Mouse (Mus musculus): ENCODE data around the gene Fam166b. TPM values are rescaled to one million over a fixed set of nuclear protein-coding genes. Genes with fewer than 3 reads are reported as not detected.

Fam166b gene
- total RNA-seq, 2 experiments from 2014 or later, result not detected

DNA sequence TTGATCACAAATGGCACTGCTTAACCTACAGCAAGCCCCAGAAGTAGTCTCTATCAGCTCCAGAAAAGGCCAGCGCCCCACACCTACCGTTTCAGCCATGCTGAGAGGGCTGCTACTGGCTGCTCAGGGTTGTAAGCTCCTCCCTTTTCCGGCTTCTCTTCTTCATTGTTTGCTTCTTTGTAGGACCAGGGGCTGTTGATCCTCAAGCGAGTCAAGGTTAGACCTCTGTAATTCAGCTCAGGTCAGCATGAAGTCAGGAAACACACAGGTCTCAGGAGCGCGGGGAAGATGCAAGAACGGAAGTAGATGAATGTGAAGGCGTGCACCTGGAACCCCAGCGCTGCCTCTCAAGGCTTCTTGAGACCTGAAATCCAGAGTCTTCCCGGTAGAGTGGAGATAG is 24.2 kb downstream of the Fam166b start:
- DNase-seq, result no peak

- no peak for DNase-seq
Measured at GRCm38 (mm10) chr4:43402212-43402611, 26.7 kb downstream of the Fam166b start.

- DNase-seq, result no peak
Measured at GRCm38 (mm10) chr4:43401486-43401885, 27.4 kb downstream of the Fam166b start.

- DNase-seq, result no peak
Measured at GRCm38 (mm10) chr4:43400976-43401375, 28.0 kb downstream of the Fam166b start.

GRCm38 (mm10) chr4:43399391-43400131 is 29.4 kb downstream of the Fam166b start:
- no peak for DNase-seq

GRCm38 (mm10) chr4:43398829-43399331 is 30.1 kb downstream of the Fam166b start:
- DNase-seq, result peak; percentile 66

- no peak for DNase-seq
Measured at GRCm38 (mm10) chr4:43398014-43398413, 30.9 kb downstream of the Fam166b start.

- no peak for DNase-seq
Measured at GRCm38 (mm10) chr4:43396381-43396780, 32.6 kb downstream of the Fam166b start.

- no peak for DNase-seq
Measured at GRCm38 (mm10) chr4:43395836-43396235, 33.1 kb downstream of the Fam166b start.

DNA sequence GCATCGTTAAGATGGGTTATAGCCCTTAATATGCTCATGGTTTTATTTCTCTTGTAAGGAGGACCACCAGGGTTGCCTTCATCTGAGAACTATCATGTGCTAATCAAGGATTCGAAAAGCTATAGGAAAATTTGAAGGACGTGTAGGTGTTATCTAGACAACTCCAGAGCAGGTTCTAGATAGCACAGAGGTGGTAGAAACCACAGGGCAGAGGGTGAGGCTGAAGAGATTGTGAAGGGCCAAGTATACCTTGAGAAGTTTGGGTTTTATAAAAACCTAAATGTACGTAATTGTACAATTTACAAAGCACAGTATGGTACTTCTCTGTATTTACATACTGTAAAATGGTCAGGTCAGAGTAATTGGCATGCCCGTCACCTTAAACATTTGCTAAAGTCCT is 33.8 kb downstream of the Fam166b start:
- no peak for DNase-seq

- DNase-seq, result peak; percentile 60
Measured at GRCm38 (mm10) chr4:43394345-43394891, 34.5 kb downstream of the Fam166b start.

DNA sequence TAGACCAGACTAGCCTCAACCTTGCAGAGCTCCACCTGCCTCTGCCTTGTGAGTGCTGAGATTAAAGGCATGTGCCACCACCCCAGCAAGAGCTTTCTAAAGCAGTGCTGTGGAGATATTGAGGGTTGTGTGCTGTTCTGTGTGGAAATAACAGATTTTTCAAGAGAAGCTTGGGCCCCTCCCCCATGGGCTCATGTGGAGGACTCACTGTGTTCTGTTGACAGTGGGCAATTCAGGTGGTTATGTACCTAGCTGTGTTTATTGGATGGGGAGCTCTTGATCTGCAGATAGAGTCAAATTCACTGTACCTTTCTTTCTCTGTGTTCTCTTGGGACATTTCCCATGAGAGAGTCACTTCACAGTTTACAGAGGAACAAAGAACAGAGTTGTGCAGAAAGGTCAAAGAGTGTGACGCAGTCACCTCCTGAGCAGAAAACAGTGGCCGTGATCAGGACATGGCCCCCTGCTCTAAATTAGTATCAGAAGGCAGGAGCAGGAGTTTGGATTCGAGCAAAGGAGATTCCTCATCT is 37.3 kb downstream of the Fam166b start:
- no peak for DNase-seq

GRCm38 (mm10) chr4:43389845-43390440 is 39.0 kb downstream of the Fam166b start:
- DNase-seq, result no peak

DNA sequence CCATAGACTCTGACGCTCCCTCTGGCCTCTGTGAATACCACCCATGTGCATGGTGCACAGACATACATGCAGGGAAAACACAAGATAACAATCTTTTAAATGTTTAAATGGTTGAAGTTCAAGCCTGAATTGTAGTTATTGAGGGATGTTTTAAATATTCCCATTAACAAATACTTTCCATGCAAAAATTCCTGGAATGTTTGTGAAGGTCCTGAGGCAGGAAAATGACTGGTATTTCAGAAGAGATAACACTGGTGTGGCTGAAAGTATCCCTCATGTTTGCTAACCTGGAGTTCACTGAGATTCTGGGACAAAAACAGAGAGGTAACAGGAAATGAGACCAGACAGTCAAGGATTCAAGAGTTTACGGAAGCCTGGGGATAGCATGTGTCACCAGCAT is 39.5 kb downstream of the Fam166b start:
- no peak for DNase-seq

- no peak for DNase-seq
Measured at GRCm38 (mm10) chr4:43386932-43387331, 42.0 kb downstream of the Fam166b start.

DNA sequence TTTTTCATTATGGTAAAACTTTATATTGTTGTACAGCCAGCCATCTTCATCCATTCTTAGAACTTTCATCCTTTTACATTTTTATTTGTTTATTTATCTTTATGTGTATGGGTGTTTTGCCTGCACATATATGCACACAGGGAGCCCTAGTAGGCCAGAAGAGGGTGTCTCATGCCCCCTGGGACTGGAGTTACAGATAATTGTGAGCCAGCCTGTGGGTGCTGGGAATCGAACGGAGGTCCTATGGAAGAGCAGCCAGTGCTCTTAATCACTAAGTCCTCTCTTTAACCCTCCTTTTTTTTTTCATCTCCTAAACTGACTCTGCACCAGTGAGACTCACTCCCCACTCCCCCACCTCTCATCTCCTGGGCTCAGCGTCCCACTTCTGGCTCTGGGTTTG is 44.4 kb downstream of the Fam166b start:
- no peak for DNase-seq

- DNase-seq, result no peak
Measured at GRCm38 (mm10) chr4:43384083-43384460, 44.9 kb downstream of the Fam166b start.

DNA sequence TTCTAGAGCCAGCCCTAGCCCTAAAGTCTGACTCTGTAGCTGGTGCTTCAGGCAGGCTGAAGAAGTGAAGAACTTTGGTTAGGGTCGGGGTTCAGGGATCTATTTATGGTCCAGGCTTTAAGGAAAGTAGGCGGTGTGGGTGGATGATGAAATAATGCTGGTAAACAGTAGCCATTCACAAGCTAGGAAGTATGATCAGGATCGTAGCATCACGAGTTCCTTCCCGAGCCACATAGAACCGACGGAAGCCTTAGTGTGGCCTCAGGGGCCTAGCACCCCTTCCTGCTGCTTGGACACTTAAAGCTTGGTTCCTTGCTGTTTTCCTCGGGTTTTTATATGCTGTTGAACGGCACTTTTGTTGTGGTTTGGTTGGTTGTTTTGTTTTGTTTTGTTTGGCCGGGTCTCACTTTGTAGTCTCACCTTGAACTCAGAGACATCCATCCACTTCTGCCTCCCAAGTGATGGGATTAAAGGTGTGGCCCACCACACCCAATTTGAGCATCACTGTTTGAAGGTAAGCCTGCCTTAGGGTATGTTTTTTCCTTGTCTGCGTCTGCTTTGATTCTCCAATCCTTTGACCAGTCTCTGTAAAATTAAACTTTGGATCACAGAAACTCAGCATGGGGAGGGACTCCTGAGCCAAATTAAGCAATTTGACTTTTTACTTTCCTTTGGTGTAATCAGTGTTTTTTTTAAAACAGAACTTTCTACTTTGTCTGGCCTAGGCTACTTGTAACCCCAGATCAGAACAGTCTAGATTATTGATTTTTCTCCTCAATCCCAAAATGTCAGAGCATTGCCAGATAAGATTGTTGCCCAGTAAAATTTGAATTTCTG is 45.5 kb downstream of the Fam166b start:
- no peak for DNase-seq

DNA sequence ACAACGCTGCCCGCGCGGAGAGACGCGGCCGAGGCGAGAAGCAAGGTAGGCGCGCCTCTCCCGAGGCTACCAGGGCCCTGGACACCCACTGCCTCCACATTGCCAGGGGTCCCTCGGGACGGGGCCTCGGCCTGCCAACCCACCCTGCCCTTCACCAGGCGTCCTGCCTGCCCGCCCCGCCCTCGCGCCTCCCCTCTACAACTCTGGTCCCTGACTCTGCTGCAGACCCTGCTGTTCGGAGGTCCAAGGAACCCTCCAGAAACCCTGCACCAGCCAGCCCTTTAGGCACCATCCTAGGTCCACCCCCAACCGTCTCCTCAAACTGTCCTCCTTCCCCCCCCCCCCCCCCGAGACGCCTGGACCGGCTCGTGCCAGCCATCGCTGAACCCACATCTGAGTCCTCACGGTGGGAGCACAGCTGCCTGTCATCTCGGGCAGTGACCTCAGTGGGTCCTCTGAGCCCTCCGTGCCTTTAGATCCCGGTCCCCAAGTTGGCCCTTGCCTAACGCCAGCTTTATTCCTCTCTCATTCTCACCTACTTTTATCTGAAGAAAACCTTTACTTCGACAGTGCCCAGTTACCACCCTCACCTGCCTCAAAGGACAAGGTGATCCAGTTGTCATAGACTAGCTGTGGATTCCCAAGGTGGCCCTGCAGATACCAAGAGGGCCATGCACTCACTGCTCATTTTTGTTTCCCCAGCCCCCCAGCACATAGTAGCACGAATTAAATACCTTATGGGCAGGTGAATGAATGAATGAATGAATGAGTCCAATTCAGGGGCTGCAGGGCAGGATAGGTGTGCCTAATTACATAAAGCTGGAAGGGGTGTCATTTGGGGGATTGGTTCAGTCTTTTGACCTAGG is 46.5 kb downstream of the Fam166b start:
- no peak for DNase-seq

DNA sequence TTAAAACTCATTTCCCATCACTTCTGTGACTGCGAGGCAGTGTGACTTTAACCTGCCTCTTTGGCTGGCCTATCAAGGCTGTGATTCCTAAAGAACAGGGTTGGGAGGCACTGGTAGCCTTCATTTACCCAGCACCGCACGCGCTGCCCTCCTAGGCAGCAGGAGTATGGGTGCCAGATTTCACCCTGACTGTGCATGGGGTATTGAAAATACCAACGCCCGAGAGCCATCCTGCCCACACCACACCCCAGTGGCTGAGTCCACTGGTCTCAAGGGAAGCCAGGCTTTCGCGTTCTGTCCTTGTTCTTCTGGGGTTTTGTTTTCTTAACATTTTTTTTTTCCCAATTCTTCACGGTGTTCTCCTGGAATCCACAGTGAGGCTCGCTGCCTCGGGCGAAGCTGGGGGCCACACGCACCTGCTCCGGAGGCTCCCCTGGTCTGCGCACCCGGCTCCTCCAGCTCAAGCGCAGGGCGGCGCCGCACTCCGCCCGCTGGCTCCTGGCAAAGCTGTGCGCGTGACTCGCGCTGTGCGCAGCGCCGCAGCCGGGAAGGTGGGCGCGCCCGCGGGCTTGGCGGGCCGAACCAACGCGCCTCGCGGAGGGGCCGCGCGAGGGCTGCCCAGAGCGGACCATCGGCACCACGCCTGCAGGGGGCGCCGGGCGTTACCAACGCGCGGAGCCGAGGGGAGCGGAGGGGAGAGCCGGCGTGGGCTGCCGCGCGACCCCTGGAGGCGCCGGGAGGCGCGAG is 47.4 kb downstream of the Fam166b start, which contains the start of gene Rusc2:
Rusc2 (plus strand) TSS at position 572 of the 747 bp plus-strand sequence.
- DNase-seq, result peak; percentile 94

- no peak for DNase-seq
Measured at GRCm38 (mm10) chr4:43380951-43381350, 48.0 kb downstream of the Fam166b start.
